Mouse (Mus musculus): ENCODE results near the gene Dync1li1.

Dync1li1 gene

GRCm38 (mm10) chr9:114760353-114760752, 71.8 kb downstream of the Dync1li1 start:
- DNase-seq (ENCODE audit: extremely low read depth, insufficient read length, low spot score), result no peak

GRCm38 (mm10) chr9:114761848-114762247, 73.3 kb downstream of the Dync1li1 start:
- no peak for DNase-seq (ENCODE audit: extremely low read depth, insufficient read length, low spot score)

DNA sequence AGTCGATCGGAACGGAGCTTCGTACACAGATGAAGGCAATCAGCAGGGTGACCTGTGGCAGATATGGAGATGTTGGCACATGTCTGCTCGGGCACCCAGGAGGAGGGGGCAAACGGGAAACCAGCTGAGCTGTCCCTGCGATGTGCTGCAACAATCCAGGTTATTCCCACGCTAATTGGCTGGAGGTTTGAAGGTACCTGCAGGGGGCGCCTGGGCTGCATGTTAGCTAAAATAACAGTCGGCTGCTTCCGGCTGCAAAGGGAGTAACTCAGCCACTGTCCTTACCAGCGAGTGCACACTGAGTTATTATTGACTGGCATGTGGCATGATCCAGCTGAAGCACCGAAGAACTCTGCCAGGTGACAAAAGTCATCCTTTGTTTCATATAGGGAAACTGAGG, 74.8 kb downstream of the Dync1li1 start:
- DNase-seq (ENCODE audit: extremely low read depth, insufficient read length, low spot score), result no peak

DNA sequence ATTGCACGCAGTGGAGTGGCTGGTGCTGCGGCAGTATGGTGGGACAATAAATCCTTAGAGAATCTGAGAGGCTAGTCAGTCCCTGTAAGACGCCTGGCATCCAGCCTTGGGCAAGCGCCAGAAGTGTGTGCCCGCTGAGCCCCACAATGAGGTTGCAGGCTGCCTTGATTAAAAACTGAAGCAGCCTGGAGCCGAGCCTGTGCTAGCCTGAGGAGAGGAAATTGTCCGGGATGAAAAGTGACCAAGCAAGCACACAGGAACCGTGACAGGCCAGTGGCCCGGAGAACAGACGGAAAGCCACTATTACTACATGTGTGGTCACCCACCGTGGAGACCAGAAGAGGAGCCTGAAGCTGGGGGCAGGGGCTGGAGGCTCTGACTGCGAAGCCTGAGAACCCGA, 78.4 kb downstream of the Dync1li1 start:
- no peak for DNase-seq (ENCODE audit: extremely low read depth, insufficient read length, low spot score)

- no peak for DNase-seq (ENCODE audit: extremely low read depth, insufficient read length, low spot score)
These were observed 78.9 kb downstream of the Dync1li1 start for GRCm38 (mm10) chr9:114767507-114767906.

DNA sequence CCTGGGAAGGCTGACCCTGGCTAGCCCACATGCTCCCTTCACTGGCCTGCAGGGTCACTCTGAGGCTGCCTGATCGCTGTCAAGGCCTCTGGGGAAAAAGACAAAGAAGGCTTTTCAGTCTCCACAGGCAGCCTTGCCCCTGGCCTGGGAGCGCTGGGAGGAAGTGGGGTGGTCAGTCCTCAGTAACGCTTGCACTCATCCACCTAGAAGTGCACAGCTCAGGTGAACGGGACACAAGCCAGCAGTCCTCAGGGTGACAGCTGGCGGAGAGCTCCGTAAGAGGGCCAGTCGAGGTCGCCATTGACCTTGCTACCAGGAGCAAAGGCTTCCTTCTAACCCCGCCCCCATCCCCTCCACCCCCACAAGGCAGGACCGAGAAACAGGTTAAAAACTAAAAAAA, 79.5 kb downstream of the Dync1li1 start:
- DNase-seq (ENCODE audit: extremely low read depth, insufficient read length, low spot score), result no peak

- no peak for DNase-seq (ENCODE audit: extremely low read depth, insufficient read length, low spot score)
These were observed 81.6 kb downstream of the Dync1li1 start for GRCm38 (mm10) chr9:114770224-114770623.

- DNase-seq (ENCODE audit: extremely low read depth, insufficient read length, low spot score), result no peak
These were observed 83.0 kb downstream of the Dync1li1 start for GRCm38 (mm10) chr9:114771565-114771964.
